Mouse (Mus musculus) lung, postnatal 0 days (tissue): ENCODE results near the gene Wdr86.

Source experiments
- CTCF ChIP-seq: IDR thresholded peaks from 2 replicates; pipeline ENCODE4 v1.5.1; 2016; ENCODE audit warnings: antibody characterized with exemption, mild to moderate bottlenecking
- EP300 ChIP-seq: IDR thresholded peaks from 2 replicates; pipeline ENCODE4 v1.6.1; 2016; ENCODE audit warnings: antibody characterized with exemption, mild to moderate bottlenecking, control low read depth

DNA sequence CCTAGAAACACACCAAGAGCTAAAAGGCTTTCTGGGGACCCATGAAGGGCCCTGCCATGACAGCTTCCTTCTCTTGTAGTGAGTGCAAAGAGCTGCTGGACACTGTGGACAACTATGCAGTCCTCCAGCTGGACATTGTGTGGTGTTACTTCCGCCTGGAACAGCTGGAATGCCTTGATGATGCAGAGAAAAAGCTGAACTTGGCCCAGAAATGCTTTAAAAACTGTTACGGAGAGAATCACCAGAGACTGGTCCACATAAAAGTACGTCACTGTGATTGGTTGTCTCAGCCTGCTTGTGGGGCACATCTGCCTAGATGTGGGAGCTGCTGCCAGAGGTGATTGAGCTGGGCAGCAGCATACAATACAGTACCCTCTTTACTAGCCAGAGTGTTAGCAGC, 29.3 kb downstream of the Wdr86 start:
- TF ChIP-seq CTCF = no peak
- TF ChIP-seq EP300 = peak; percentile 59
